Mouse (Mus musculus): ENCODE measurements around the gene Srcin1.

GRCm38 (mm10) chr11:97508198-97508597 lies 67.8 kb downstream of the Srcin1 start:
- TF ChIP-seq POLR2A (IDR thresholded peaks at IDR 0.05; ENCODE audit: borderline replicate concordance, extremely low read depth, insufficient read depth, insufficient read length, poor library complexity, severe bottlenecking): no peak
- TF ChIP-seq CTCF (IDR thresholded peaks at IDR 0.05; ENCODE audit: borderline replicate concordance, extremely low read depth, insufficient read depth, insufficient read length): no peak
